Mouse (Mus musculus) C2C12 (cell line): ENCODE measurements around the gene Cd38. TPM values are rescaled to one million over a fixed set of nuclear protein-coding genes. Genes with fewer than 3 reads are reported as not detected.
A peak's percentile ranks its signal among the peaks of the same experiment; 100 is the strongest.

ENCODE experiments used
- H3K27me3 ChIP-seq: one replicate; pipeline ENCODE4 v1.6.1; 2011; ENCODE audit not compliant: control insufficient read depth, insufficient read depth, insufficient read length
- H3K36me3 ChIP-seq: one replicate; pipeline ENCODE4 v1.6.1; 2011; ENCODE audit not compliant: control insufficient read depth, insufficient read depth
- H3K4me3 ChIP-seq: one replicate; pipeline ENCODE4 v1.5.1; 2011; ENCODE audit warnings: mild to moderate bottlenecking, control low read depth; ENCODE audit not compliant: poor library complexity, insufficient read depth, severe bottlenecking
- H3K79me2 ChIP-seq: one replicate; pipeline ENCODE4 v1.6.1; 2011; ENCODE audit not compliant: control insufficient read depth, insufficient read depth
- H3K79me3 ChIP-seq: one replicate; pipeline ENCODE4 v1.6.1; 2011; ENCODE audit warnings: low read depth, control low read depth
- H3ac ChIP-seq: one replicate; pipeline ENCODE3; 2011; ENCODE audit warnings: low read depth; ENCODE audit not compliant: control insufficient read depth, insufficient read length
- CEBPB ChIP-seq: IDR thresholded peaks from one replicate; pipeline ENCODE4 v1.6.1; 2011; ENCODE audit warnings: low read depth, mild to moderate bottlenecking, control low read depth, moderate library complexity
- CTCF ChIP-seq: IDR thresholded peaks from one replicate; pipeline ENCODE4 v1.5.1; 2011; ENCODE audit not compliant: control insufficient read depth, insufficient read depth, insufficient read length
- FOSL1 ChIP-seq: IDR thresholded peaks from one replicate; pipeline ENCODE4 v1.8.0; 2011; ENCODE audit warnings: mild to moderate bottlenecking, low read length; ENCODE audit not compliant: poor library complexity, insufficient read depth, severe bottlenecking
- MAX ChIP-seq: IDR thresholded peaks from one replicate; pipeline ENCODE4 v1.6.1; 2011; ENCODE audit warnings: mild to moderate bottlenecking, control low read depth
- MYOD1 ChIP-seq: IDR thresholded peaks from one replicate; pipeline ENCODE4 v1.6.1; 2011; ENCODE audit warnings: low read depth; ENCODE audit not compliant: control insufficient read depth, insufficient read length
- MYOG ChIP-seq: IDR thresholded peaks from one replicate; pipeline ENCODE4 v1.6.1; 2011; ENCODE audit not compliant: control insufficient read depth, insufficient read length; ENCODE audit errors: extremely low read depth
- USF1 ChIP-seq: IDR thresholded peaks from one replicate; pipeline ENCODE4 v1.6.1; 2011; ENCODE audit warnings: low read depth, mild to moderate bottlenecking, control low read depth, moderate library complexity
- polyA plus RNA-seq: library from polyadenylated mRNA; unstranded; fragments of >200 nt; fragmentation: generic; extraction: Trizol; gene quantifications from one replicate; pipeline ENCODE4 v1.2.1, GENCODE M21; 2012; ENCODE audit warnings: missing spikeins

Gene Cd38
- polyA plus RNA-seq, 1 experiment, result 0.18 TPM

GRCm38 (mm10) chr5:43824580-43824979 lies 43.8 kb upstream of the Cd38 start:
- H3K4me3 ChIP-seq, result no peak overlapping the region
- no peaks in the 10 kb centered on the region for H3K27me3 ChIP-seq
- no peaks in the 10 kb centered on the region for H3K36me3 ChIP-seq
- no peaks in the 10 kb centered on the region for H3K79me3 ChIP-seq
- no peaks in the 10 kb centered on the region for H3K79me2 ChIP-seq
- no peak overlapping the region for H3ac ChIP-seq
- TF ChIP-seq CTCF, result no peak
- TF ChIP-seq USF1, result no peak
- no peak for TF ChIP-seq MAX
- TF ChIP-seq FOSL1, result no peak
- no peak for TF ChIP-seq CEBPB
- no peak for TF ChIP-seq MYOG
- TF ChIP-seq MYOD1, result no peak

- Histone ChIP-seq H3ac (no peak overlapping the region), H3K4me3 (no peak overlapping the region), H3K79me2 (no peaks in the 10 kb centered on the region), H3K36me3 (no peaks in the 10 kb centered on the region), H3K27me3 (no peaks in the 10 kb centered on the region), H3K79me3 (no peaks in the 10 kb centered on the region)
- no peak for TF ChIP-seq CTCF
- TF ChIP-seq MYOD1, result no peak
- no peak for TF ChIP-seq FOSL1
- no peak for TF ChIP-seq MAX
- no peak for TF ChIP-seq USF1
- no peak for TF ChIP-seq MYOG
- no peak for TF ChIP-seq CEBPB
Measured at GRCm38 (mm10) chr5:43826883-43827282, 41.5 kb upstream of the Cd38 start.

GRCm38 (mm10) chr5:43827366-43827765 lies 41.0 kb upstream of the Cd38 start:
- TF ChIP-seq CTCF, result no peak
- TF ChIP-seq CEBPB, result no peak
- TF ChIP-seq USF1, result no peak
- no peak for TF ChIP-seq FOSL1
- TF ChIP-seq MYOD1, result no peak
- no peak for TF ChIP-seq MAX
- no peak for TF ChIP-seq MYOG
- no peaks in the 10 kb centered on the region for H3K79me3 ChIP-seq
- H3K79me2 ChIP-seq, result no peaks in the 10 kb centered on the region
- H3K27me3 ChIP-seq, result no peaks in the 10 kb centered on the region
- no peak overlapping the region for H3ac ChIP-seq
- H3K4me3 ChIP-seq, result no peak overlapping the region
- H3K36me3 ChIP-seq, result no peaks in the 10 kb centered on the region

DNA sequence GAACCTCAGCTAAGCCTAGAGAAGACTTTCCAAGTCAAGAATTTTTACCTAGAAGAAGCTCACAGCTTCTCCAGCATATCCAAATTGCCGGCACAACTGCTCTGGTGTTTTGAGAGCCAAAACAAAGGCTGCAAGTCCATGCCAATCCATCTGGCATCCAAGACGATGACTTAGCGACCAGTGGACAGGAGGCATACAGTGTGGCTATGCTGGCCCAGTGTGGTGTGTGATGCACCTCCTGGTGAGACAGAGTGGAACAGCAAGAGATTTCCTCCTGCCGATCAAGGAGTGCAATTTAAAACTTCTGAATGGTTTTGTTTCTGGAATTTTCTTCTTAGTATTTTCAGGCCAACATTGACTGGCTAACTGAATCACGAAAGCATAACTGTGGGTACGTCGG lies 31.8 kb upstream of the Cd38 start:
- H3K79me3 ChIP-seq, result no peaks in the 10 kb centered on the region
- no peak overlapping the region for H3ac ChIP-seq
- TF ChIP-seq USF1 (no peak), FOSL1 (no peak), CTCF (no peak), MYOD1 (no peak), MYOG (no peak), CEBPB (no peak), MAX (no peak)
- no peaks in the 10 kb centered on the region for H3K79me2 ChIP-seq
- peaks cover 3% of the 10 kb centered on the region for H3K27me3 ChIP-seq
- H3K36me3 ChIP-seq, result no peaks in the 10 kb centered on the region
- H3K4me3 ChIP-seq, result no peak overlapping the region

DNA sequence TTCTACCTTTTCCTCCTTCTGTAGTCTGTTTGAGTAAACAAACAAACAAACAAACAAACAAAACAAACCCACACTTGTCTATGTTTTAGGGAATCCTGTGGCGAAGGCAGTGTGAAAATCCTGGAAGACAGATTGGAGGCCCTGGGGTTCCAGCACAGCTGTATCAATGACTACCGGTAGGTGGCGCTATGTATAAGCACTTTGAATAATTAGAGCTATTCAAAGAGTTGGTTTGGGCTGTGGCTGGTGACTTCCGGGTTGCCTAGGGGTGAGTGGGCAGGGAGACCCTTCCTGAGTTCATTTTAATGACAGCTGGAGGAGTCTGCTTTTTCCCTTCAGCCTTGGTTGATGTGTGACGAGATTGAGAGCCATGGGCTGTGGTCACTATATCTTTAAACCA lies 31.0 kb upstream of the Cd38 start:
- Histone ChIP-seq H3K27me3 (peaks cover 3% of the 10 kb centered on the region), H3ac (no peak overlapping the region), H3K79me3 (no peaks in the 10 kb centered on the region), H3K4me3 (no peak overlapping the region), H3K79me2 (no peaks in the 10 kb centered on the region), H3K36me3 (no peaks in the 10 kb centered on the region)
- TF ChIP-seq USF1, result no peak
- no peak for TF ChIP-seq MYOG
- no peak for TF ChIP-seq FOSL1
- TF ChIP-seq MYOD1, result no peak
- TF ChIP-seq CEBPB, result no peak
- peak; percentile 29 for TF ChIP-seq CTCF
